Mouse (Mus musculus): ENCODE results near the gene Grid1.

GRCm38 (mm10) chr14:35250412-35250811 lies 430.5 kb downstream of the Grid1 start:
- TF ChIP-seq GATA1 (IDR thresholded peaks at IDR 0.05; ENCODE audit: borderline replicate concordance, low read length) = no peak
- TF ChIP-seq FLI1 (IDR thresholded peaks at IDR 0.05; ENCODE audit: low read length) = no peak
